Mouse (Mus musculus) hindbrain, embryonic 12.5 days (tissue): ENCODE results near the gene Actr6. TPM values are rescaled to one million over a fixed set of nuclear protein-coding genes. Genes with fewer than 3 reads are reported as not detected.

Experiments
- ATAC-seq: fragments of 200-750 bp; cut with Nextera tagmentation; 2 replicates; pipeline ENCODE4 v1.8.0; 2017; ENCODE audit warnings: moderate TSS enrichment; ENCODE audit not compliant: low FRiP score
- H3K27ac ChIP-seq: fragments of 300-500 bp; sonication (generic); 2 replicates; pipeline ENCODE4 v1.5.1; 2016; ENCODE audit warnings: mild to moderate bottlenecking
- H3K27me3 ChIP-seq: fragments of 300-500 bp; sonication (generic); 2 replicates; pipeline ENCODE4 v1.6.1; 2016; ENCODE audit warnings: mild to moderate bottlenecking
- H3K36me3 ChIP-seq: fragments of 300-500 bp; sonication (generic); 2 replicates; pipeline ENCODE4 v1.6.1; 2016; ENCODE audit warnings: mild to moderate bottlenecking
- H3K4me1 ChIP-seq: fragments of 300-500 bp; sonication (generic); 2 replicates; pipeline ENCODE4 v1.6.1; 2016
- H3K4me2 ChIP-seq: fragments of 300-500 bp; sonication (generic); replicated peaks from 2 replicates; pipeline ENCODE4 v1.6.1; 2016; ENCODE audit warnings: mild to moderate bottlenecking
- H3K4me3 ChIP-seq: fragments of 300-500 bp; sonication (generic); 2 replicates; pipeline ENCODE4 v1.5.1; 2016; ENCODE audit warnings: mild to moderate bottlenecking
- H3K9ac ChIP-seq: fragments of 300-500 bp; sonication (generic); 2 replicates; pipeline ENCODE4 v1.6.1; 2016; ENCODE audit warnings: mild to moderate bottlenecking, moderate library complexity
- H3K9me3 ChIP-seq: fragments of 300-500 bp; sonication (generic); replicated peaks from 2 replicates; pipeline ENCODE4 v1.6.1; 2016; ENCODE audit warnings: mild to moderate bottlenecking
- WGBS: fragments of 180-500 bp; shearing (Covaris S2); methylation state at CpG from one replicate; pipeline ENCODE4 v1.1.7; 2016; 5-methylcytosine and 5-hydroxymethylcytosine counted together
- polyA plus RNA-seq: library from polyadenylated mRNA; unstranded; fragments of >200 nt; fragmentation: Nextera tagmentation; extraction: Ambion mirVana; gene quantifications from 2 replicates; pipeline ENCODE4 v1.2.1, GENCODE M21; 2016

Actr6 gene
- polyA plus RNA-seq, 1 experiment from 2014 or later: 51.2 TPM

DNA sequence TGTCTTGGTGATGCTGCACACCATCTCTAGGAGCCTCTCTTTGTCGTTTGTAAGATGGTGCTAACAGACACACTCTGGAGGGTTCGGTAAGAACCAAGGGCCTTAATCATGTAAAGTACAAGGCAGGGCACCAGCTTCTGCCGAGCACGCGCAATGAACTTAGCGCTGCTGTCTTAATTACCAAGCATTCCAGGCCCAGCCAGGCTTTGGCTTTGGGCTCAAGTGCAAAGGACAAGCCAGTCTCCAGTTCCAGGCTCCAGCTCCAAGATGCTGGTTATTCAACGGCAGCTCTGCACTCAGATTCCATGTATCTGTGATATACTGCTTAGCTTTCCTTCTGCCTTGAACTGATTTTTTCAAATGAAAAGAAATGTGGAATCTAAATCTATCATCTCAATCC is 64.5 kb downstream of the Actr6 start:
- 86% methylated on average over 7 of the region's 7 CpGs for WGBS
- no peaks in the 10 kb centered on the region for H3K9me3 ChIP-seq
- no peak overlapping the region for H3K9ac ChIP-seq
- no peaks in the 10 kb centered on the region for H3K4me1 ChIP-seq
- H3K27me3 ChIP-seq: no peaks in the 10 kb centered on the region
- no peak overlapping the region for H3K27ac ChIP-seq
- no peak for ATAC-seq
- no peak overlapping the region for H3K4me3 ChIP-seq
- no peak overlapping the region for H3K4me2 ChIP-seq
- peaks cover 7% of the 10 kb centered on the region for H3K36me3 ChIP-seq

GRCm38 (mm10) chr10:89665679-89666078 is 66.4 kb downstream of the Actr6 start:
- Histone ChIP-seq H3K9me3 (no peaks in the 10 kb centered on the region), H3K4me1 (no peaks in the 10 kb centered on the region), H3K4me2 (no peak overlapping the region), H3K36me3 (peaks cover 16% of the 10 kb centered on the region), H3K4me3 (no peak overlapping the region), H3K9ac (no peak overlapping the region), H3K27ac (no peak overlapping the region), H3K27me3 (no peaks in the 10 kb centered on the region)
- 97% methylated on average over 9 of the region's 9 CpGs for whole genome bisulfite sequencing
- ATAC-seq: no peak

- Histone ChIP-seq H3K9me3 (no peaks in the 10 kb centered on the region), H3K4me3 (no peak overlapping the region), H3K4me2 (no peak overlapping the region), H3K9ac (no peak overlapping the region), H3K27ac (no peak overlapping the region), H3K27me3 (no peaks in the 10 kb centered on the region), H3K36me3 (peaks cover 16% of the 10 kb centered on the region), H3K4me1 (no peaks in the 10 kb centered on the region)
- ATAC-seq: no peak
- WGBS: 92% methylated on average over 8 of the region's 8 CpGs
These were observed 67.0 kb downstream of the Actr6 start for GRCm38 (mm10) chr10:89664977-89665645.

Other genes with a start within 250 kb of the Actr6 start
- gene Nr1h4, start 198.7 kb downstream of the Actr6 start, polyA plus RNA-seq: not detected in 2 replicates
- gene Slc17a8, start 111.0 kb downstream of the Actr6 start, polyA plus RNA-seq: 2.0 and 2.6 TPM in 2 replicates
- gene Scyl2, start 46.0 kb downstream of the Actr6 start, polyA plus RNA-seq: 11.8 and 15.7 TPM in 2 replicates
- 32.7 and 34.3 TPM in 2 replicates for gene Uhrf1bp1l, start 12.7 kb upstream of the Actr6 start, polyA plus RNA-seq
- gene Anks1b, start 141.2 kb upstream of the Actr6 start, polyA plus RNA-seq: 26.1 and 26.2 TPM in 2 replicates